Mouse (Mus musculus) stomach, embryonic 15.5 days (tissue): ENCODE measurements at regions not wholly inside any gene's neighbourhood (a gene's known extent, or its start where the extent isn't known, plus 50 kb on each side); places are given as distances from the start of the nearest gene placed in this dataset.
"Not testable (repeated sequence)": the region's sequence is repeated elsewhere in the genome, so short reads cannot be mapped to it uniquely, and the experiment has no call there.

ENCODE experiments used
- ATAC-seq: fragments of 200-750 bp; cut with Nextera tagmentation; 2 replicates; pipeline ENCODE4 v1.8.0; 2017; ENCODE audit warnings: low read depth, moderate number of reproducible peaks, moderate TSS enrichment; ENCODE audit not compliant: insufficient read depth, low FRiP score
- H3K27ac ChIP-seq: fragments of 300-500 bp; sonication (generic); 2 replicates; pipeline ENCODE4 v1.5.1; 2015; ENCODE audit warnings: mild to moderate bottlenecking, inconsistent platforms
- H3K27me3 ChIP-seq: fragments of 300-500 bp; sonication (generic); replicated peaks from 2 replicates; pipeline ENCODE4 v1.6.1; 2015; ENCODE audit warnings: inconsistent platforms
- H3K36me3 ChIP-seq: fragments of 300-500 bp; sonication (generic); 2 replicates; pipeline ENCODE4 v1.6.1; 2015; ENCODE audit warnings: inconsistent platforms
- H3K4me1 ChIP-seq: fragments of 300-500 bp; sonication (generic); 2 replicates; pipeline ENCODE4 v1.6.1; 2015; ENCODE audit warnings: inconsistent platforms
- H3K4me2 ChIP-seq: fragments of 300-500 bp; sonication (generic); 2 replicates; pipeline ENCODE4 v1.6.1; 2015; ENCODE audit warnings: mild to moderate bottlenecking, inconsistent platforms
- H3K4me3 ChIP-seq: fragments of 300-500 bp; sonication (generic); replicated peaks from 2 replicates; pipeline ENCODE4 v1.5.1; 2015; ENCODE audit warnings: inconsistent platforms
- H3K9ac ChIP-seq: fragments of 300-500 bp; sonication (generic); 2 replicates; pipeline ENCODE4 v1.6.1; 2015; ENCODE audit warnings: inconsistent platforms
- H3K9me3 ChIP-seq: fragments of 300-500 bp; sonication (generic); 2 replicates; pipeline ENCODE4 v1.6.1; 2016; ENCODE audit warnings: inconsistent platforms
- WGBS: fragments of 180-500 bp; shearing (Covaris S2); methylation state at CpG from one replicate; pipeline ENCODE4 v1.1.7; 2015; 5-methylcytosine and 5-hydroxymethylcytosine counted together

- Histone ChIP-seq H3K4me3 (no peak overlapping the region), H3K9ac (no peak overlapping the region), H3K27me3 (no peaks in the 10 kb centered on the region), H3K4me1 (no peaks in the 10 kb centered on the region), H3K27ac (no peak overlapping the region), H3K4me2 (no peak overlapping the region), H3K9me3 (no peaks in the 10 kb centered on the region), H3K36me3 (no peaks in the 10 kb centered on the region)
- WGBS: 66% methylated on average over 9 of the region's 9 CpGs
- no peak for ATAC-seq
Measured at GRCm38 (mm10) chr5:129256136-129256535, 159.6 kb downstream of the Adgrd1 start.

DNA sequence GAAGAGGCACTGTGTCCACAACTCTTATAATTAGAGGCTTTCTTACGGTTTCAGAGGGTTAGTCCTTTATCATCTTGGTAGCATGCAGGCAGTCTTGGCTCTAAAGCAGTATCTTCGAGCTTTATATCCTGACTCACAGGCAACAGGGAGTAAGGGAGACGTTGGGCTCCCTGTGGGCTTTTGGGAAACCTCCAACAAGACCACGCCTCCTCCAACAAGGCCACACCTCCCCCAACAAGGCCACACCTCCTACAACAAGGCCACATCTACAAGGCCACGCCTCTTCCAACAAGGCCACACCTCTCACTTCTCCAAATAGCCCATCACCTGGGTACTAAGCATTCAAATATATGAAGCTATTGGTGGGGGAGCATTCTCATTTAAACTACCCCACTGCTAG is 160.7 kb downstream of the Adgrd1 start:
- H3K9ac ChIP-seq: no peak overlapping the region
- WGBS: 67% methylated on average over 5 of the region's 5 CpGs
- H3K27ac ChIP-seq: no peak overlapping the region
- H3K27me3 ChIP-seq: no peaks in the 10 kb centered on the region
- H3K4me3 ChIP-seq: no peak overlapping the region
- no peaks in the 10 kb centered on the region for H3K9me3 ChIP-seq
- H3K4me1 ChIP-seq: no peaks in the 10 kb centered on the region
- no peaks in the 10 kb centered on the region for H3K36me3 ChIP-seq
- H3K4me2 ChIP-seq: no peak overlapping the region
- ATAC-seq: no peak

- no peaks in the 10 kb centered on the region for H3K4me1 ChIP-seq
- 54% methylated on average over 9 of the region's 9 CpGs for WGBS
- H3K9me3 ChIP-seq: no peaks in the 10 kb centered on the region
- no peak overlapping the region for H3K27ac ChIP-seq
- H3K9ac ChIP-seq: no peak overlapping the region
- H3K27me3 ChIP-seq: no peaks in the 10 kb centered on the region
- no peak overlapping the region for H3K4me2 ChIP-seq
- H3K36me3 ChIP-seq: no peaks in the 10 kb centered on the region
- no peak overlapping the region for H3K4me3 ChIP-seq
- no peak for ATAC-seq
Measured at GRCm38 (mm10) chr5:129260689-129261088, 164.1 kb downstream of the Adgrd1 start.

DNA sequence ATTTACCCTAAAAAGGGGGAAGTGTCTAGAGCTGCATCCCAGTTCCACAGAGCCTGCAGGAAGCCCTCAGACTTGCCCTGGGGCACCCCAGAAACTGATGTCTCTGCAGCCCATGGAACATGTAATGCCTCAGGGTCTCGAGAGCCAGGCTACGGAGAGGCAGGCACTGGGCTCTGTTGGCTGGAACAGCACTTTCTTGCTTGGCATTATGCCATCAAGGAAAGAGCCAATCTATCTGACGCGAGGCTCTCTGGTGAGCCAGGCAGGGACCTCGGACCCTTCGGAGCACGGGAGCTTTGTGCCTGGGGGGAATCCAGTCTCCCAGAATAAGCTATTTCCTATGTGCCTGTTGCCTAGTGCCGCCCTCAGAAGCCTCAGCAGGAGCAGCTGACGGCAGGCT is 166.6 kb downstream of the Adgrd1 start:
- no peak overlapping the region for H3K27ac ChIP-seq
- no peak overlapping the region for H3K4me3 ChIP-seq
- H3K9ac ChIP-seq: no peak overlapping the region
- ATAC-seq: no peak
- H3K4me2 ChIP-seq: no peak overlapping the region
- no peaks in the 10 kb centered on the region for H3K4me1 ChIP-seq
- WGBS: 42% methylated on average over 9 of the region's 9 CpGs
- no peaks in the 10 kb centered on the region for H3K9me3 ChIP-seq
- no peaks in the 10 kb centered on the region for H3K36me3 ChIP-seq
- H3K27me3 ChIP-seq: no peaks in the 10 kb centered on the region

DNA sequence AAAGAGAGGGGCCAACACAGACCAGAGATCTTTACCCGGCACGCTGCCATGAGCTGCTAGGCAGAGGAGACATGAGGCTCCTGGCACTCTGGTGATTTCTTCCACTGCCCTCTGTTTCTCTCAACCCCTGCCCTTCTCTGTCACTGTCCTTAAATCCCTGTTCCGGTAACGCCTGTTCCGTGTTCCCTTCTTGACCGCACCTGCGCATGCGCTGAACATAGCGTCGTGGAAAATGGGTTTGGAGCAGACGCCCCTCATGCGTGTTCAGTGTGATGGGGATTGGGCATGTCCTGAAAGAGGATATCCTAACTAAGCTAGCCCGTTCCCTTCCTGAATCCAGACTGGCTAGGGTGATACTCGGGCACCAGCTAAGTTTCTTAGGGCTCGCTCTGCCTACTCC is 167.8 kb downstream of the Adgrd1 start:
- no peak overlapping the region for H3K4me2 ChIP-seq
- H3K9ac ChIP-seq: no peak overlapping the region
- peaks cover 2% of the 10 kb centered on the region for H3K27me3 ChIP-seq
- H3K36me3 ChIP-seq: no peaks in the 10 kb centered on the region
- WGBS: 92% methylated on average over 15 of the region's 15 CpGs
- no peak overlapping the region for H3K4me3 ChIP-seq
- no peaks in the 10 kb centered on the region for H3K9me3 ChIP-seq
- no peaks in the 10 kb centered on the region for H3K4me1 ChIP-seq
- no peak for ATAC-seq
- no peak overlapping the region for H3K27ac ChIP-seq

GRCm38 (mm10) chr5:129268456-129268855 is 171.9 kb downstream of the Adgrd1 start:
- WGBS: 19% methylated on average over 9 of the region's 9 CpGs
- Histone ChIP-seq H3K4me1 (no peaks in the 10 kb centered on the region), H3K4me2 (no peak overlapping the region), H3K27ac (no peak overlapping the region), H3K36me3 (no peaks in the 10 kb centered on the region), H3K4me3 (no peak overlapping the region), H3K9ac (no peak overlapping the region), H3K27me3 (peaks cover 5% of the 10 kb centered on the region), H3K9me3 (no peaks in the 10 kb centered on the region)
- no peak for ATAC-seq

DNA sequence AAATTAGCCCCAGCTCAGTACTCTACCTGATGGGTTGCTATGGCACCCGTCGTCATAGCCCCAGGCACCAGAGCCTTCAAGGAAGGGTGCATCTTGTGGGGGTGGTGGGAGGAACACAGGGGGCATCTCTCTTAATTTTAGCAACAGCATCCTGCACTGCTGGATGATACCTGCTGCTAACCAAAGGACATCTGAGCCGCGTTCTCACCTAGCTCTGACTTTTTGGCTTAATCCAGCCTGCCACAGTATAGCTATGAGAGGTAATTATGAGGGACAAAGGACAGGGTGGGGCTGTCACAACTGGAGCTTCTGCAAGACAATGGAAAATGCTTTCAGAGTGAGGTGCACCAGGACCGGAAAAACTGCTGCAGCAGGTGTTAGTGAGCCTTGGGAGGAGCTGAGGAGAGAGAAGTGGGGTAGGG is 173.5 kb downstream of the Adgrd1 start:
- no peak for ATAC-seq
- no peak overlapping the region for H3K9ac ChIP-seq
- no peak overlapping the region for H3K27ac ChIP-seq
- no peaks in the 10 kb centered on the region for H3K36me3 ChIP-seq
- H3K4me1 ChIP-seq: no peaks in the 10 kb centered on the region
- WGBS: 27% methylated on average over 5 of the region's 5 CpGs
- H3K9me3 ChIP-seq: no peaks in the 10 kb centered on the region
- H3K4me3 ChIP-seq: no peak overlapping the region
- H3K4me2 ChIP-seq: no peak overlapping the region
- H3K27me3 ChIP-seq: peaks cover 5% of the 10 kb centered on the region

DNA sequence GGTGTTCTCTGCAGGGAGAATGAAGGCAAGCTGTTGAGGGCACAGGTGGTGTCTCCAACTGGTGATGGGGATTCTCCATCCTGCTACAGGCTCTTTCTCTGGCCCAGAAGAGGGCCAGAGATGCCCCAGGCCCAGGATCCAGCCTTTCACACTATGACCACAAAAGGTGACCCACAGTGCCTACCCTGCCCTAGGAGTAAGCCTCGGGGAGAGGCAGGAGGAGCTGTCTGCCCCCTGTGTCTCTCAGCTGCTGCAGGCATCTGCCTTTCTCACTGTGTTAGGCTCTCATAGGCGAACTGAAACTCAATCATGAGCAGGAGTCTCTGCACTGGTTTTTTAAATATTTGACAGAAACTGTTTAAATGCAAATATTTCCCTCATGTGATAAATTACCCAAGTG is 184.9 kb downstream of the Adgrd1 start:
- Histone ChIP-seq H3K4me3 (no peak overlapping the region), H3K9ac (no peak overlapping the region), H3K27ac (no peak overlapping the region), H3K4me2 (no peak overlapping the region), H3K36me3 (no peaks in the 10 kb centered on the region), H3K4me1 (peaks cover 5% of the 10 kb centered on the region; the same call in 1 of the 2 replicates), H3K27me3 (no peaks in the 10 kb centered on the region), H3K9me3 (no peaks in the 10 kb centered on the region)
- 5% methylated on average over 2 of the region's 2 CpGs for WGBS
- no peak for ATAC-seq

- H3K9ac ChIP-seq: no peak overlapping the region
- H3K36me3 ChIP-seq: no peaks in the 10 kb centered on the region
- no peaks in the 10 kb centered on the region for H3K9me3 ChIP-seq
- no peak overlapping the region for H3K4me2 ChIP-seq
- ATAC-seq: no peak
- 7% methylated on average over 8 of the region's 8 CpGs for WGBS
- H3K27ac ChIP-seq: no peak overlapping the region
- no peak overlapping the region for H3K4me3 ChIP-seq
- peaks cover 5% of the 10 kb centered on the region; the same call in 1 of the 2 replicates for H3K4me1 ChIP-seq
- H3K27me3 ChIP-seq: no peaks in the 10 kb centered on the region
Measured at GRCm38 (mm10) chr5:129282133-129282532, 185.6 kb downstream of the Adgrd1 start.

DNA sequence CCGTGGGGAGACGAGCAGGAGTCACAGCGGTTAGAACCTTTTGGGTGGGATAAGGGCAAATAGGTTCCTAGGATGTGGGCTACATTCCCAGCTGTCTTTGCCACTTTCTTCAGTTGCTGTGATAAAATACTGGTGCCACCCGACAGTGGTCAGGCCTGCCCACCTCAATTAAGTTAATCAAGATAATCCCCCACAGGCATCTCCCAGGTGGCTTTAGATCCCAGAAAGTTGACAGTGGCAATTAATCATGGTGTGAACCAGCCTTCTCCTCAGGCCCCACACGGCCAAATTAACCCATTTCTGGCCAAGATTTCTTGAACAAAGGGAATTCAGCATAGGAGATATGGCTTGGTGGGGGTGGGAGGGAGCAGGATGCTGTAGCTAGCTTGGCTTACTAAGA is 186.3 kb downstream of the Adgrd1 start:
- Histone ChIP-seq H3K4me2 (no peak overlapping the region), H3K4me1 (peaks cover 5% of the 10 kb centered on the region; the same call in 1 of the 2 replicates), H3K9ac (no peak overlapping the region), H3K4me3 (no peak overlapping the region), H3K27ac (no peak overlapping the region), H3K36me3 (no peaks in the 10 kb centered on the region), H3K9me3 (no peaks in the 10 kb centered on the region), H3K27me3 (no peaks in the 10 kb centered on the region)
- 13% methylated on average over 5 of the region's 5 CpGs for WGBS
- ATAC-seq: no peak

GRCm38 (mm10) chr5:129287481-129287880 is 190.9 kb downstream of the Adgrd1 start:
- Histone ChIP-seq H3K27ac (no peak overlapping the region), H3K4me3 (no peak overlapping the region), H3K36me3 (no peaks in the 10 kb centered on the region), H3K9me3 (no peaks in the 10 kb centered on the region), H3K4me1 (no peaks in the 10 kb centered on the region), H3K4me2 (no peak overlapping the region), H3K27me3 (no peaks in the 10 kb centered on the region), H3K9ac (no peak overlapping the region)
- ATAC-seq: no peak
- WGBS: 10% methylated on average over 8 of the region's 8 CpGs

DNA sequence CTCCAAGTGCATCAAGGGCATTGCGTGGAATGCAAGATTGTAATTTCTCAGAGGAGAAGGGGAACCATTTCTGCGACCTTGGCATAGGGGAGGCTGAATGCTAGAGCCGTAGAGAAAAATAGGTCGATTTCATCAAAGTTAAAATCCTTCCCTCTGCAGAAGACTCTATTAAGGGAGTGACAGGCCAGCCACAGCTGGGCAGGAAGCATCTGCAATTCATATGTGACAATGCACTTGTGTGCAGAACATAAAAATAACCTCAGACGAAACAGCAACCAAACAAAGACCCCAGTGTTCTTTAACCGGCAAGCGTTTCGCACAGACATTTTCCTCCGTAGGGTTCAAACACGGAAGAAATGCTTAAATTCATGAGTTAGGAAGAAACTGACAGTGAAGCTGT is 196.3 kb downstream of the Adgrd1 start:
- H3K4me1 ChIP-seq, H3K9me3 ChIP-seq, H3K4me3 ChIP-seq, H3K4me2 ChIP-seq, H3K9ac ChIP-seq, H3K36me3 ChIP-seq, H3K27ac ChIP-seq, H3K27me3 ChIP-seq, ATAC-seq: not testable (repeated sequence)
- 65% methylated on average over 10 of the region's 10 CpGs for WGBS

DNA sequence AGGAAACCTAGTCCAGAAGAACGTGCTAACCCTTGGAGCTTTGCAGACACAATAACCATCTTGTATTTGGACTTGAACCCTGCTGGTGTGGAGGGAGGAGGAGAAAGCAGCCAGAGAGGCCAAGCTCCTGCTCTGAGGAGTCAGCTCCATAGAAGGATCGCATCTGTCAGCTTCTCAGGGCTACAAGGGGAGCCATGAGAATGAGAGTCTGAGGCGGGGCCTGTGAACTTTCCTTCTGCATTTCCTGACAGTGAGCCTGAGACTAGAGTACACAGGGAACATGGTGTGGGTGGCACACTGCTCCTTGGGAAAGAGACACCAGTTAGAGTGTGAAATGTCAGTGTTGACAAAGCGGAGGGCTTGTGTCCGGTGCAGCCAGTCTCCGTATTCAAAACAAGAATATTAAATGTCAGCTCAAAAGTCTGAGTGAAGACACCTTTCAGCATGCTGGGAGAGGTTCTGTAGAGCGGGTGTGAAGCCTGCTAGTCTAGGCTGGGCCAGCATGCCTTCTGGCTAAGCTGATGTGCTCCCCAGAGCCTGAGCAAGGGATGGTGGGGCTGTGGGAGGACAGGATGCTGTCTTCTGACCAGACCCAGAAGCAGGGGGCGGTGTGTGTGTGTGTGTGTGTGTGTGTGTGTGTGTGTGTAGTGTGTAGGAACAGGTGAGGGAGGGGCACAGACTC is 198.5 kb downstream of the Adgrd1 start:
- H3K36me3 ChIP-seq: not testable (repeated sequence)
- 0 out of 2 replicates have a peak overlapping the region, but pooled peaks have one; percentile 31 for H3K27ac ChIP-seq

More for the DNA sequence above, 198.5 kb downstream of the Adgrd1 start:
- not testable (repeated sequence) for H3K4me3 ChIP-seq, H3K9ac ChIP-seq, H3K9me3 ChIP-seq, H3K27me3 ChIP-seq, H3K4me2 ChIP-seq, H3K4me1 ChIP-seq
- WGBS: 38% methylated on average over 8 of the region's 8 CpGs
- ATAC-seq: peak; percentile 25; the same call in 1 of the 2 replicates
